Mouse (Mus musculus) heart, adult 11 months (tissue): ENCODE data around the gene Scfd2.

Experiments used
- DNase-seq: peaks from one replicate; pipeline ENCODE4 v3.0.0; 2022

Scfd2 gene

DNA sequence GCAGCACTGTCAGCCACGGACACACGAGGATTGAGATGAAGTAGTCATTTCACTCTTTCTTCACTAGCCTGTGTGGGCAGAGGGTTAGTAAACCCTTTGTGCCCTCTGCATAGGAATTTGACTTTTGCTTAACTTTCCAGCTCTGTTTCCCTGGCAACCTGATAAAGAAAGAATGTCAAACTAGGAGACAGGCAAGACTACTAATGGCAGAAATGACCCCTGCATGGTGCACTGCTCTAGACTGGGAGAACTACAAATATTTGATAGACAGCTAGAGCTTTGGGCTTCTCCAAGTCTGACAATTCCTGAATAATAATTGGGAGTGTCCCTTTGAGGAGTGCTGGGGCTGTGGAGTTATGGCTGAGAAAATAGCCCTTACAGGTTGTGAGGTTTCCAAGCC lies 301.0 kb downstream of the Scfd2 start:
- DNase-seq: no peak

DNA sequence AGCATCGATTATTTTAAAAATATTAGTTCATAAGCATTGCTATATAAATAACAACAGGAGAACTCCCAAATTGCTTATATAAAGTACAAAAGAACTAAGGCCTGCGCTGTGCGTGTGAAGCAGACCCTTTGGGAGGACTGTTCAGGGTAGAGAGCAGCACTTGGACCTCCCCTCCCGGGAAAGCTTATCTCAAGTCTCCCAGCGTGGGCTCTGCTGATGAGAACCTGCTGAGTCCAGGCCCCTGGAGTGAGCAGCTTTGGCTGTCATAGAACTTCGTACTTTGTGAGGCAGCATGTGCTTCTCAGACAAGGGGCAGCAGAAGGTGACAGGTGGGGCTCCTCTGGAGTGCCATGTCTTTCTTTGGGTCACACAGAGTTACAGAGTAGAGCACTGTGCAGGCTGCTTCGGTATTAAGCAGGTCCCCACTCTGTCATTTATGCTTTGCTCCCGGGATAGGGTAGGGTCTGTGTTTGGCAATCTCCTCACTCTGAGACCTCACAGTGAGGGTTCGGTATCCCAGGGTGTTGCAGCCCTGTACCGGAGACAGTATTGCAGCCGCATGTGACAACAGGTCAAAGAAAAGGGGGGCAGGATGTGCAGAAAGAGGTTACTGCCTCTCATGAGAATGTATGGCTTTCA lies 301.7 kb downstream of the Scfd2 start:
- no peak for DNase-seq

DNA sequence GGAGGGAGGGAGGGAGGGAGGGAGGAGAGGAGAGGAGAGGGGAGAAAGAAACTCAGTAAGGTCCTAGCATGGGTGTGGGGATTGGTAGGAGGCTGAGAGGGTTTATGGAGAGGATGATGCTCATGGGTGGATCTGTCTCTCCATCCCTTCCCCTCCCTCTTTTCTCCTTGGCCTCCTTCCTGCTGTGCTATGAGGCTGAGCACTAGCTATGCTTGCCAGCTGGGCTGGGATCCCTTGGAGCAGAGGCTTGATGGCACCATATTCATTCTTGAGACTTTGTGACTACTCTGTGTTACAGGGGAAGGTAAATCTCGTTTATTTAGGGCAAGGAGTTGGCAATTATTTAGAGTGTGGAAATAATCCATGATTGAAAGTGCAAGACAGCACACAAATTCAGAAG lies 302.6 kb downstream of the Scfd2 start:
- DNase-seq: no peak

DNA sequence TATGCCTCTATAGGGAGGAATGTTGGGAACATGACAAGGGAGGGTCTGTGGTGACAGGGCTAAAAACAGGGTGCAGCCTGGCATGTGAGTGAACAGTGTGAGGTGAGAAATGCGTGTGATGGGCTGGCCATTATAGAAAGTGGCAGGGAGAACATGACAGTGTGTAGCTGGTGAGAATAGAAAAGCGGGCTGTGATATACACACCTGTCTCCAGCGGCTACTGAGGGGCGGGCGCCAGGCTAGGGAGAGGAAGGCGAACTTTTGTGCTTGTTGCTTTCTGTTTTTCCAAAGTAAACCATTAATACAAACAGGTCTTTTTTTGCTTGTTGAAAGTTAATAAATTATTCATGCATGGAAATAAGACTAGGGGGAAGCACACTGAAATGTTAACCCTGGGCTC lies 304.2 kb downstream of the Scfd2 start:
- DNase-seq: no peak

DNA sequence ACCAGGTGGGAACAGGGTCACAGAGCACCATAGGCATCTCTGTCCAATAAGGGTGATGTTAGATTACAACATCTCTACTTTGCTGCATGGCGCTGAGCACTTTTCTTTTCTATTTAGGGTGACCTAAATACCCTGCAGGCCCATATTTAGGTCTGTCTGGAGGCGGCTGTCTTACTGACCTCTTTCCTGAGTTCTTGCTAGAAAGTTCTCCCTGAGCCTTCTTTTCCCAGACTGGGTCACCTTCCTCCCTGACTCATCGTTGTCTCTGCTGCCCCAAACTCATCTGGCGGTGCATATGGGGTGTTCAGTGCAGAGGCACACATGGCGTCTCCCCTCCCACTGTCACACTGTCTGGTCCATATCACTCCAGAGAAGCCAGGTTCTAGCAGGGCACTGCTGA lies 305.4 kb downstream of the Scfd2 start:
- no peak for DNase-seq

DNA sequence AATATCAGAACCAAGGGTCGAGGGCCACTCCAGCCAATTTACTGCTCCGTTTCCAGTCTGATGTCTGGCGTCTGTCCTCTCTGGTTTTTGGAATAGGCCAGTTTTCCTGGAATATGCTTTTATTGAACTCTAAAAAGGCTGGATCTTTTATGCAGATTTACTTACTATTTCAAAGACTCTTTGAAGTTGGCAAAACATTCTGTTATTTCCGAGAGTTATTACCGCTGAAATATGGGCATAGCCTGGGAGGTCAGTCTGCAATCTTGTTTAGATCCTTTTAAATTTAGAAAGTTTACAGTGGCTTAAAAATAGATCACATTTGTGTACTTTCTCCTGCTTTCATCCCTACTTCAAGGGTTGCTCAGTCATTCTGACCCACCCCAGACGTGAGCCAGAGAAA lies 307.1 kb downstream of the Scfd2 start:
- no peak for DNase-seq

DNA sequence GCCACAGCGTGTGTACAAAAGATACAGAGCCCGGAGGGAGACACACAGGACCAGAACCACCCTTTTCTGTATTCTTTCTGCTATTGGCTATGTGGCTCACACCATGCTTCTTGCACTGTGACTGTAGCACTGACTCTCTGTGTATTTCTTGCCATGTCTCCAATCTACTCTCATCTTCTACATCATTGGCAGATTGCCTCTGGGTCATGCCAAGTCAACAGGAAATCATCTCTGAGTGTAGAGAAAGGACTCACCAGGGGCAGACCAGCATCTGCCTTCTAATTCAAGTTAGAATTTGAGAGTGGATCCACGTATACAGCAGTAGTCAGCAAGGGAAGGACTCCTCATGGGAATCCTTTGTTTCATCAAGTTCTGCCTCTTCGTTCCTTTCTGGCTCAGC lies 308.9 kb downstream of the Scfd2 start:
- no peak for DNase-seq

DNA sequence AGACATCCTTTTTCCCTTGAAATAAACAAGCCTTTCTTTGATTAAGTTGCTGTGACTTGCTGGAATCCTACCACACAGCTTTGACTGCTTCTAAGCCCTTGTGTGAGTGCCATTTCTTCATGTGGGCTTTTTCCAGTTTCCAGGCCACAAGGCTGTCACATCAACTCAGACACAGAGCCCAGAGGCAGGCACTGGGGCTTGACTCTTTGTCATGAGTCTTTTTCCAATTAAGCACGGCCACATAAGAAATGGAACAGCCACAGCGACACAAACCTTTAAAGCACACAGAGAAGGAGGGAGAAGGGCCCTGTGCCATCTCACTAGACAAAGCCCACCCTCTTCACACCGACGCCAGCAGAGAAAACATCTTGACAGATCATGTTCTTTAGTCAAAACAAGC lies 313.0 kb downstream of the Scfd2 start:
- no peak for DNase-seq

DNA sequence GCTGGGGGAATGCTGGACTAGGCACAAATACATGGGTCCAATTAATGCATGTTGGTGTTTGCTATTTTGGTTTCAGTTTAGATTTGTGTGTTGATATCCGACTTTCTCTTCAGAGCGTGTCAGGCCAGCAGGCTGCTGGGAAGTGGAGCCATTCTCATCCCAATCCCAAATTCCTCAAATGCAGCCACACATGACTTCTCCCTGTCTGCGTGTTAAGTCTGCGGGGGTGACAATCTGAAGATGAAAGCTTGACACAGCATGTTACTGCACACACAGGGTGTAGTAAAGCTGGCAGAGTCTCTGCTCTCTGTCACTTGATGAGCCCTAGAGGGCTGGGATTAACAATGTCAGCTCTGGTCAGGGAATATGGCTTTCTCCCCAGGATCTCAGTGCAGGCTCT lies 316.4 kb downstream of the Scfd2 start:
- DNase-seq: no peak

DNA sequence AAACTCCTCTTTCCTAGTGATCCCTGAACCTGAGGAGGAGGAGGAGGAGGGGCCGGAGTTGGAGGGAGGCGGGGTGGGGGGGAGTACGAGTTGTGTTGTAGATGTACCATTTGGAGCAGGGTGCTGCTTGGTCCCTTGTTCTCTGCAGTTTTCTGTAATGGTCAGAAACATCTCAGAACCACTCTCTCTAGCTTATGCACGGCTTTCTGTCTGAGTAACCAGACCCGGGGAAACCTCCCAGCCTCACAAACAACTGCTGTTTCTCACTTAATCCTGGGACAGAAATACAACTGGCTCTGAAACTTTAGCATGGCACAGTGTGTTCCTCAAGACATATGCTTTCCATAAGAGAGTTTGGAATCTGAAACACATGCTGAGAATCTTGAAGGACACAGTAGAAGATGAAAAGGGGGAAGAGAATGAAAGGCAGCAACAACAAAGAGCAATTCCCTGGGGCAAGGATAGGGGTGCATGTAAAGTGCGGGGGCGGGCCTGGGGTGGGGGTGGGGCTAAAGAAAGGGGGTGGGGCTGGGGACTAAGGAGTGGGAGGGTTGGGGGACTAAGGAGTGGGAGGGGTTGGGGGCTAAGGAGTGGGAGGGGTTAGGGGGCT lies 317.0 kb downstream of the Scfd2 start:
- no peak for DNase-seq

DNA sequence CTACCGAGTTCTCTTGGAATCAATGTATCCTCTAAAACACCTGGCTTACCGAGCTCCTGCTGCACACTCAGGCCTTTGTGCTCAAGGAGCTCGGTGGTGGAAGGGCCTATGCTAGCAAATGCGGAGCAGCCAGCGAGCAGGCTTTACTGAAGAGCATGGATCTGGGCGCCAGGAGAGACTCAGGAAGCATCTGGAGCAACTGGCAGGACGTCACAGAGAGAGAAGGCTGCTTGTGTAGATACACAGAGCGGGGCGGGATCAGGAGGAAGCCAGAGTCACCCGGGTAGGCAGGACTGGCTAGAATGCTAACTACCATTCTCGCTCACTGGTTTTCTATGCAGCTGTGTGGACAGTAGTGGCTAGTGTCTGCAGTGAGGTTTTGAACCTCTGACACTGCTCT lies 320.2 kb downstream of the Scfd2 start:
- DNase-seq: peak; percentile 91

DNA sequence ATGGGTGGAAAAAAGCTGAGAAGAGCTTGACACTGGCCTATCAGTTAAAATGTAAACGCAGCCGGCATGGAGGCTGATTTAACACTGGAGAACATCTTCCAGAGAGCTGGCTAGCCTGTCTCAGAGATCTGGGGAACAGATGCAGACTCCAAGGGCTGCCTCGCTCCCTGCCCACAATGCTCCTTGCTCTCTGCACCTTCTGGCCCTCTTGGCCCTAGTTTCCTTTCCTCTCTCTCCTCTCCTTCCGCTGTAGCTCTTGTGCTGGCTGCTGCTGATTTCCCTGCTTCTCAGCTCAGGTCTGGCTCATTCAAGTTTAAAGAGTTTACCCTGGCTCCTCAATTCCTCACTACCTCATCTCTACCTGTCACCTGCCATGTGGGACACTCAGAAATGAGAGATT lies 321.9 kb downstream of the Scfd2 start:
- no peak for DNase-seq

DNA sequence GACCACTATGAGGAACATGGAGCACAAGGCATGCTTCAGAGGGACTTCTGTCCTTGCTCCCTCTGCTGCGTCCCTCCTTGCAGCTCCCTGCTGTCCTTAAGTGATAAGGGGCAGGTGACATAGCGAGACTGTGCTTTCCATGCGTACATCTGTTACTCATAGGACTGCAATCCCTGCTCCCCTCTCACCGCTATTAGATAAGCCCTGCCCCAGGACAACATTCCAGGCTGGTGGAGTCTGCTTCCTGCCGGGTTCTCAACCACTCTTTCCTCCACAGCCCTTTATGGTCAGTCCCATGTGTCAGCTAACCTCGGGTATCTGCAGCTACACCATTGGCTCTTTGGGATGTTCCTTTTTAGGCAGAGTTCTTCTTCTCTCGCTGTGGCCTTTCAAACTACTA lies 323.1 kb downstream of the Scfd2 start:
- DNase-seq: no peak

DNA sequence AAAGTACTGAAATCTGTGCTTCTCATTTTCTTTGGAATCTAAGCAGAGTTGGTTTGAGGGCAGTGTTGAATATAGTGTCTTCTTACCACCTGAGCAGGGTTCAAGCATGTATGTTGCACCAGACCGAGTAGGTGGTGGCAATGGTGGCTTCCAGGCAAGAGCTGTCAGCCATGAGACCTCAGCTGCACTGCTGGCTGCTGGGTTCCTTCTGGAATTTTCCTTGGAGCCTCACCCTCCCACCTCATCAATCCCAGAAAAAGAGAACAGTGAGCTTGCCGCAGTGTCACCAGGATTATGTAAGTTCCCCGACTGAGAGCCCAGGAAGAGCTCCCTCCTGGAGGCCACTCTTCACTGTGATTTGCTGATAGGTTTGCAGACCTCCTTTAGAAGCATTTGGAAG lies 324.4 kb downstream of the Scfd2 start:
- no peak for DNase-seq

DNA sequence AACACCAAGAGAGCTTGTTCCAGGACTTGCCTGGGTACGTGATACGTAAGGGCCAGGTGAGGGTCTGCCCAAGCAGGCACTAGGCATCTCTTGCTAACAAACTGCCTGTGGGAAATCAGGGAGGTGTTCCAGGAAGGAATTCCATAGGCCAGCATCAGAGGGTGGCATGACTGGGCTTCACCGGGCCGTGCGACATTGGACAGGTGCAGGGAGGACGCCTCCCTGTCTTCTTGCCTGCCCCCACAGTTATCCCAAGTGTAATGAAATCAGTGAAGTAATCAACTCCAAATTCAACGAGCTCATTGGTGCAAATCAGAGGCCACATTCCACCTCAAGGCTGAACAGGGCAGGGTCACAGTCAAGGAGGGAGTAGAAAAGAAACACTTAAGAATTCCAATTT lies 324.9 kb downstream of the Scfd2 start:
- no peak for DNase-seq

DNA sequence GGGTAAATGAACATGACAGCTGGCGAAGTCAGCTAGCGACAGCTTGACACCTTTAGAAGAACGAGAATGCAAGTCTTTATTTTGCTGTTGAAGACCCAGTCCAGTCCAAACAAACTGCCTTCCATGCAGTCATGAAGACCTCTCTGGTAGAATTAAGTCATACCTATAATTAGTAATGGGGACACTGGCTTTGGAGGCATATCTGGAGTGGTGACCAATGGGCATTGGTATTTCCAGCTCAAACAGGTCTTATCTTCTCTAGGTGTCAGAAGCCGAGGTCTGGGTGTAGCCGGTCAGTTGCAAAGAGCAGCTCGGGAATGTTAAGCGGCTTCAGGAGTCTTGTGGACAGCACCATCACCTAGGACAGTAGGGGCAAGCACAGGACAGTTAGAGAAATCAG lies 325.5 kb downstream of the Scfd2 start:
- DNase-seq: peak; percentile 97

DNA sequence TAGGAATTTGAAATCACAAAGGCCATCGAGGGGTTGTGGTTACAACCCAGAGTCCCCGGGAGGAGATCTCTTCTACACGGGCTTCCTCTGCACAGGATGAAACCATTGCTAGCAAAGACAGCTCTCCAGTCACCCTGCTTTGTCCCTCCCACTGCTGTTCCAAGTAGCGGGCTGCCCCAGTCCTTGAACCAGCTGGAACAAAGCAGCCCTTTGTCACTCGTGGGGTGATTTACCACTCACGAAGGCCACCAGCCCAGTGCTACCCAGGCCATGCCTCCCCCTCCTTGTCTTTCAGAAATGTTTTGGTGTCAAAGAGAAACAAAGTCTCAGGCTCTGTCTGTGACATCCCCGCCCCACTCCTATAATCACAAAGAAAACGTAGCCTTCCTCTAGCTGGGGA lies 326.1 kb downstream of the Scfd2 start:
- no peak for DNase-seq

DNA sequence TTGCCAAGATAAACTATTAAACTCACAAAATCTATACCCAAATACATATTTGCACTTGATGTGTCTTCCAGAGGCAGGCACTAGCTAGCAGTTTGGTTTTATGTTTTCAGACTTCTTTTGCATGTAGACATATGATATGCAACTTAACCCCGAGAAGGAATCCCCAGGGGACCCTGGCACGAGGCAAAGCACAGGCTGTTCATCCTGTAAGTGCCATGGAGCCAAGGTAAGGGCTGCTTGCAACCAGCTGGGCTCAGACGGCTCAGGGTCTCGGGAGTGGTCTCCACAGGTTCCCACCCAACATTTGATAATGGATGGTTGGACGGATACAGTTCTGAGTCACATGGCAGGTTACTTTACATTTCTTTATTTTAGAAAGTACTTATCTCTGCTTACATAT lies 327.1 kb downstream of the Scfd2 start:
- no peak for DNase-seq

DNA sequence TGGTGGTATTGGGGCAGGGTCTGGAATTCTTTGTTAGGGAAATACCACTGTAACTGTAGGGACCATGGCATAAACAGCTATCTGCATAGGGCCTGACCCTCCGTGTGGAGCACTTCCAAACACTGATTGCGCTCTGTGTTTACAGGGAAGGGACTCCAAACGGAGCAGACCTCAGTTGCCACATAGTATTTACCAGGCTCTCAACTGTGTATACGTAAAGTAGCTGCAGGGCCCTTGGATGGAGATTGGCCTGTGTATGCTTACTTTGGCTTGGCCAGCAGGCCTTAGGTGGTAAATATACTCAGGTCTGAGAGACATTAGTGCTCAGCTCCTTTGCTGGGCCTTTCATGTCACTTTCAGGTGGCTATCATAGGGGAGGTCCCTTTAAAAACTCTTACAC lies 329.0 kb downstream of the Scfd2 start:
- no peak for DNase-seq

DNA sequence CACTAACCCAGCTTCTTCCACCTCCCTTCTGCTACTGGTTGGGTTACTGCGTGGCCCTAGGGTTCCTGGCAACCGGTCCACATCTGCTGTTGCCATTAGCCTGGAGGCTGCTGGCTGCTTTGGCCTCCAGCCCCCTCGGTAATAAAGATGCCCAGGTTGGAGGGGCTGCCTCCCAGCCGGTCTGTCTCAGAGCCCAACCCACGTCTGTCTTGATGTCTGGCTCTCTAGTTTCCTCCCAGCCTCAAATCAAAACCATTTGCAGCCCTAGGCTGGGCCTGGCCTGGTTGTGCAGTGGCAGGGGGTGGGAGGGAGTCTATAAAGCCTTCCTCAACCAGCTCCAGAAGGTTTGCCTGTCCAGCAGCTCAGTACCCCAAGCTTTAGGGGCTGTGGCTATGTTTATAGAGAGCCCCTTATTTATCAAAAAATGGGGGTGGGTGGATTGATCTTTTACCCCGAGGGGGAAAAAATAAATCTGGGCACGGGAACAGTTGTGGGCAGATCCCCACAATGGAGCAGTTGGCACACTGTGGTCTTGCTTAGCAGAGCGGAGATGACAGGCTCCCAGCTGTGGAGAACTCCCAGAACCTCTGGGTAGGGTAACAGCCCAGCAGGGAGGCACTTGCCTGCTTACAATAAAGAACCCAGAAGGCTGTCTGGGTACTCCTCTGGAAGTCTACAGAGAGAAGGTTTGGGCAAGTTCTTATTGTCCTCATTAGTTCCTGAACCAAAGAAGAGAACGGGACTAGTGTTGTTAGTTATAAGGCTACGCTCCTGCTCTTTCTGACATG lies 329.8 kb downstream of the Scfd2 start:
- DNase-seq: no peak

DNA sequence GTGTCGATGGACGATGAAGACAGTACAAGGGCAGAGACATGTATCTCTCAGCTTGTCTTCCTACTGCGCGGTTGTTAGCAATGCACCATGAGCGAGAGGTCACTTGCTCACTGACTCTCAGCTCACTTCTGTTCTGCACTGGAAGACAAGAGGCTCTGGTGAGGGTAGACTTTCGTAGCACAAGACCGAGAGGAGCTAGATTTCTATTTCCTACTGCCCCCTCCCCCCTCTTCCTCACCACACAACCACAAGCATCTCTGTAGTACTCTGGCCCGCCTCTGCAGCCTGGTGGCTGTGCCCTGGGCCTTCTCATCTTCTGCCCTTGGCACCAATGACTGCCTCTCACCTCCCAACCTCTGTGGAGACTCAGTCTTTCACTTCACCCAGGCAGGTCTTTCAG lies 331.1 kb downstream of the Scfd2 start:
- no peak for DNase-seq

DNA sequence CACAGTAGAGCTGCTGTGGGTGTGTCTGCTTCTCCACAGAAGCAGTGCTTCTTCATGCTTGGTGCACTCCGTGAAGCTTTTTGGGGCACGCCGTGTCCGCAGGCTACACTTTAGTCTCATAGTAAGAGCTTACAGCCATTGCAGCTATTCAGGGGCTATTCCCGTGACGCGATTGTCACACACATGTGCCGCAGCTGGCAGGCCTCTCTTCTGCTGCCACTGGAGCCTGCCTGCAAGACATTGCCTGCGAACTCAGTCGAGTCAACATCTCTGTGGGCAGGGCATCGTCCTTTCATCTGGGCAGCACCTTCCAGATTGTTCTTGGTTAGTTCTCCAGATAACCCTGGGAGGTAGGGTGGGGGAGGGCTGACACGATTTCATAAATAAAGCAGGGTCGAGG lies 331.8 kb downstream of the Scfd2 start:
- DNase-seq: peak; percentile 92

DNA sequence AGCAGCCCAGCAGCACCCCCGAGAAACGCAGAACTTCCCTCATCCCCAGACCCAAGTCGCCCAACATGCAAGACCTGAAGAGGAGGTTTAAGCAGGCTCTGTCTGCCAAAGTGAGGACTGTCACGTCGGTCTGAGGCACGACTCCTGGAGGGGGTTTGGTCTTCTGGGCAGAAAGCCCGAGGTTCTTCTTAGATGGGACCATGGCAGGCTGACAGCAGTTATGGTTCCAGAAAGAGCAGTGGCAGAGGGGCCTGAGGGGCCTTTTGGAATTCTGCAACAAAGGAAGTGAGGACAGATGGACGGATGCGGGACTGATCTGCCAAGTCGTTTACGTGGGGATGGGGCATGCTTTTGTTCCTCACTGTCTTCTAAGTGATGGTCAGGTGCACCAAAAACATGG lies 333.1 kb downstream of the Scfd2 start:
- DNase-seq: peak; percentile 86

DNA sequence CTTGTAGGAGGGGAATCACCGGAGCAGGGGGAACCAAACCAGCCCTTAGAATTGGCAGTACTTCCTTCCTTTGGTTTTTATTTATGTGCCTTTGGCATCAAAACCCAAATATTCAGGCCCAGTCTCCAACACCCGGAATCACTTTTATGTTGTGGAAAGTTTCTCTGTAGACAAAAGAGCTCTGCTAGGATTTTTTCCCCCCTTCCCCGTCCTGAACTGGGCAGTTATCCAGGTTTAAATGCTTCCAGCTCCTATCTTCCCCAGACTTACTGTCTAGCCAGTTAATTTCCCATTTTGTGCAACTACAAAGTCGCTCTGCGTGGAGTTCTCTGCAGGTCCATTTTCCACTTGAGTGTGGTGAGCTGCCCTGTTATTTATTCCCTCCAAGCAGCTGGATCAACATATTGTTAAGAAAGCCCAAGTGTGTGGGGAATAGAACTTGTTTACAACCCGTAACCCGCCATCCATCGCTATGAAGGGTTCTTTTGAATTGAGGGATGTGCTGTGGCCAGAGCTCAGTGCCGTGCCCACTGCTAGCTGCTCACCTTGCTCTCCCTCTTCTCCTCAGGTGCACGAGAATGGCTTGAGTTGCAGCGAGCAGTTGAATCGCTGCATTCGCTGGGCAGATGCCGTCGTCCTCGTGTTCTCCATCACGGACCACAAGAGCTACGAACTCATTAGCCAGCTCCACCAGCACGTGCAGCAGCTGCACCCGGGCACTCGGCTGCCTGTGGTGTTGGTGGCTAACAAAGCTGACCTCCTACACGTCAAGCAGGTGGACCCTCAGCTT lies 333.8 kb downstream of the Scfd2 start:
- DNase-seq: peak; percentile 91
